Mouse (Mus musculus) right cerebral cortex, postnatal 14 days (tissue): ENCODE results near the gene Depdc1b.

Source experiments
- DNase-seq: peaks from one replicate; pipeline ENCODE4 v3.0.0; 2022

Depdc1b gene

GRCm38 (mm10) chr13:108317414-108317813 lies 1.3 kb downstream of the Depdc1b start:
- no peak for DNase-seq

DNA sequence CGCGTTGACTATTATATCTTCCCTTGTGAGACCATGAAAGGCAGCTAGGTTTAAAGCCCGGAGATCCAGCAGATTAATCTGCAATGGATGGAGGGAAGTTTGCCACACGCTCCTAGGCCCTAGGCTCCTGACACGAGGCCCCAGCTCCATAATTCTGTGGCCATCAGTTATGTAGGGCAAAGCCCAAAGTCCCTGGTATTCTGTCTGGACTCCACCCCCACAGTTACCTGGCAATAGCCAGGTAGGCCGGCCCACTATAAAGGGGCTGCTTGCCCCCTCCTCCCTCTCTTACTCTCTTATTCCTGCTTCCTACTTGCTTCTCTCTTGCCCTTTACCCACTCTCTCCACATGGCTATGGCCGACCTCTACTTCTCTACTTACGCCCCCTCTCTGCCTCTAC lies 2.9 kb downstream of the Depdc1b start:
- no peak for DNase-seq

DNA sequence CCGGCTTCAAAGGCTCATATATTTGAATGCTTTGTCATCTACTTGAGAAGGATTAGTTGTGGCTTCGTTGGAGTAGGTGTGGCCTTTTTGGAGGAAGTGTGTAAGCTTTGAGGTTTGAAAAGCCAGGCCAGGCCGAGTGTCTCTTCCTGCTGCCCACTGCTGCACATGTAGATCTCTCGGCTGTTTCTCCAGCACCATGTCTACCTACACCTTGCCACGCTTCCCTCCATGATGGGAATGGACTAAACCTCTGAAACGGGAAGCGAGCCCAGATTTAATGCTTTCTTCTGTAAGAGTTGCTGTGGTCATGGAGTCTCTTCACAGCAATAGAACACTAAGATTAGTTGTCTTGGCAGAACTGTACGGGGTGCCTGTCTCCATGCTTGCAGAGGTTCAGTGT lies 4.1 kb downstream of the Depdc1b start:
- no peak for DNase-seq

- no peak for DNase-seq
These were observed 6.3 kb downstream of the Depdc1b start for GRCm38 (mm10) chr13:108322466-108322865.

DNA sequence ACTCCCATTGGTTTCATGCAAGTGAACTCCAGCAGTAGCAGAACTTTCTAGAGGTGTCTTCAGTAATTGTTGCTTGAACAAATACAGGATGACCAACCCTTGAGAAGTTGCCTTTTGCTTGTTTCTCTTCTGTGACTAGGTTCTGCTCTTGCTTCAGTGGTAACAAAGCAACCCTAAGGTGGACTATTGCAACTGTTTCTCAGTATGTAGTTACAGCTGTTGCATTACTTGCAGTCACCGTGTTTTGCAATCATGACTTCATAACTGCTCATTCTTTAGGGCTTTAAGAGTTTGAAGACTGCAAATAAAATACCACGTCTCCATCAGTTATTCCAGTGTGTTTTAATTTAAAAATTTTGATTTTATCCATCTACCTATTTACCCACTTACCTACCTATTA lies 7.2 kb downstream of the Depdc1b start:
- DNase-seq: no peak

DNA sequence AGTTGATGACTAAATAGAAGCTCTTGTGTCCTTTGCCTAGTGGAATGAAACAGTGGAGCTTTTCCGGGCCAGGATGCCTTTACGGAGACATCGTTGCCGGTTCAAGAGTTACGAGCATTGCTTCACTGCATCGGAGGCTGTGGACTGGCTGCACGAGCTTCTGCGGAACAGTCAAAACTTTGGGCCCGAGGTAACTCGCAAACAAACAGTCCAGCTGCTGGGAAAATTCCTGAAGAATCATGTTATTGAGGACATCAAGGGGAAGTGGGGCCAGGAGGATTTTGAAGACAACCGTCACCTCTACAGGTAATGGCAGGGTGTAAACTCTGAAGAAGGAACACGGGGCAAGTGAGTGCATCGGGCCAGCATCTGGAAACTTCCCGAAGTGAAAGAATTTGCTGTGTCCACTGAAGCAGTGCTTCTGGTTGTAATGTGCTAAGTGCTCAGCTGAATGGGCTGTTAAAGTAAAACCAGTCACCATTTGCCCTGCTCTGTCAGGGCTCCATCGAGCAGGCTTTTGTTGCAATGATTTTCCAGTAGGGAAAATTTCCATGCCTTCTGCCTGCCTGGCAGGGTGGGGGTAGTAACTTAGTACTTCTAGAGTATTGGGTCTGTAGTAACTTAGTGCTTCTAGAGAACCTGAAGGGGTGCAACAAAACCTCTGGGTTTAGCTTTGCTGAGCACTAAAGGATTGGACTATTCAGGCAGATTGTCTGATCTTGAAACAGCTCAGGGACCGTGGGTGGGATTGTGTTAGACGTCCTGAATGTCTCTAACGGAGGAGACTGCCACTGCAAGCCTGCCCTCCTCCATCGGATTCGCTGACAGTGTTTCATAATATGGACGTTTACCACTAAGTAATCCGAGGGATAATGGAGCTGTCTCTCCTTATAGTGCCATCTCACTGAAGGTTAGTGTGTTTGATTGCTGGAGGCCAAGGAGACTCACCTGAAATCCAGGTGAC lies 8.0 kb downstream of the Depdc1b start:
- no peak for DNase-seq

GRCm38 (mm10) chr13:108325871-108326270 lies 9.7 kb downstream of the Depdc1b start:
- no peak for DNase-seq

DNA sequence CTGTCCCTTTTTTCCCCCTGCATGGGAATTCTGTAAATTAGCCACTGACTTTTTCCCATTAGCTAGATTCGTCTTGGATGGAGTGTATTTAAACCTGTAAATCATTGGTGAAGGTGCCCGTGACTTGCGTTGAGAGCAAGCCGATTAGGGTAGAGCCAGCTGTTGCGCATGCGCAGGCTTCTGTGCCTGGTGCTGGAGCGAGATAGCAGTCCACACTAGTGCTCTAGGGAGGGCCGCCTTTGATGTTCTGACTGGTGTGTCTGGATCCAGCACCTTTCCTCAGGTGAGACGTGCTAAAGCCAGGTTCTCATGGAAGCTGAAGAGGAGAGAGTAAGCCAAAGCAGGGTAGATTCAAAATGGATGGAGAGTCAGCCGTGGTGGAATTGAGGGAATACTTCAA lies 10.2 kb downstream of the Depdc1b start:
- no peak for DNase-seq

GRCm38 (mm10) chr13:108327047-108327446 lies 10.9 kb downstream of the Depdc1b start:
- DNase-seq: no peak

- DNase-seq: no peak
These were observed 12.5 kb downstream of the Depdc1b start for GRCm38 (mm10) chr13:108328406-108329180.

GRCm38 (mm10) chr13:108329693-108330092 lies 13.6 kb downstream of the Depdc1b start:
- no peak for DNase-seq

GRCm38 (mm10) chr13:108335257-108336003 lies 19.3 kb downstream of the Depdc1b start:
- DNase-seq: no peak

DNA sequence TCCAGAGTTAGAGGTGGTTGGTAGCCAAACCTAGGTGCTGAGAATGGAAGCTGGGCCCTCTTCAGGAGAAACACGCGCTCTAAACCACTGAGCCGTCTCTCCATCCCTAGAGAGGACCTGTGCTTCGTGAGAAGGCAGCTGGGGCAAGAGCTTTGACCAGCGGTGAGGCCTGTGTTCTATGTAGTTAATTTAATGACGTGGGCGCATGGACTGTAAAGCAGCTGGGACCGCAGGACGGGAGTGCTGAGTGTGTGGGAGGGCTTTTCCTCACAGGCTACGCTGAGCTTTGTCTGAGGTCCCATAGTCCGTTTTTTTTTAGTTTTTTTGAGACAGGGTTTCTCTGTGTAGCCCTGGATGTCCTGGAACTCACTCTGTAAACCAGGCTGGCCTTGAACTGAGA lies 20.1 kb downstream of the Depdc1b start:
- no peak for DNase-seq

DNA sequence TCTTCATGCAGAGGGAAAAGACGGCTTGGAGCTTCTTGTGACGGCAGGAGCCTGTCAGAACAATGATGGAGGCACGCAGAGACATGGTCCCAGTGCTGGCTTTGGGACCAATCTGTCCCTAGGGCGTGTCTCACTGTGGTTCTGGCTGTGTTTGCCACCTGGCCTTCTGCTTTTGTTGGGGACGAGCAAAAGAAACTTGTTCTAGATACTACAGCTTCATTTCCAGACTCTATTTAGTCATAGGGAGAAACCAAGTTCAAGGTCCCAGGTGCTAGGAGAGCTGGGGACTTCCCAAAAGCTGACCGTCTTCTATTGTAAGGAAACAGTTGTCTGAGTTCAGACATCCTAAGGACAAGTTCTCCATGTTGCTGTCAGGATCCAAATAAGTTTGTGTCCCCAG lies 21.2 kb downstream of the Depdc1b start:
- no peak for DNase-seq

GRCm38 (mm10) chr13:108338076-108338836 lies 22.1 kb downstream of the Depdc1b start:
- DNase-seq: no peak

DNA sequence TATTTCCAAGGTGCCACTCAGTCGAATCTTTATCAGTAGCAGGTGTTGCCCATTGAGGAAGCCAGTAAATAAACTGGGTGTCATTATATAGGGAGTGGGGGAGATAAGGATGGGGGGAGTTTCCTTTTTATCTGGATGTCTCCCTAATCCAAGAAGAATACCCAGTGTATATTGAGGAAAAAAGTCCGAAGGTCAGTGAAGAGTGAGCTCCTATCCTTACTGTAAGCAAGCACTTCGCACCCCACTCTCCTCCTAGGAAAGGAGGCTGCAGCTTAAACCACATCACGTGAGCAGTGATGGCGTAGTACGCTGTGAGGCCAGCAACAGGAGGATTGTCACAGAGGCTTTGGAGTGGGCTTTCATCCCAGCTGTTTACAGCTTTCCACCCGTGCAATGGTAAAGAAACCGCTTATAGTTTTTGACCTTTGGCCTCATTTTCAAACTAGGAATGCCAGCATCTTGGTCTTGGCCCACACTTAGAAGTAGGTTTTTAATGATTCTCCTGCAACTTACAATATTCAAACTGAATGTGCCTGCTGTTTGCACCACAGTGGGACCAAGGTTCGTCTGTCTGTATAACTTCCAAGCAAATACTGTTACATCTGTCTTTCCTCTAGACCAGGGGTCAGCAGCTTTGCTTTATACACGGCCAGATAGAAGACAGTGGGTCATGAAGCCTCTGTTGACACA lies 23.9 kb downstream of the Depdc1b start:
- DNase-seq: no peak

DNA sequence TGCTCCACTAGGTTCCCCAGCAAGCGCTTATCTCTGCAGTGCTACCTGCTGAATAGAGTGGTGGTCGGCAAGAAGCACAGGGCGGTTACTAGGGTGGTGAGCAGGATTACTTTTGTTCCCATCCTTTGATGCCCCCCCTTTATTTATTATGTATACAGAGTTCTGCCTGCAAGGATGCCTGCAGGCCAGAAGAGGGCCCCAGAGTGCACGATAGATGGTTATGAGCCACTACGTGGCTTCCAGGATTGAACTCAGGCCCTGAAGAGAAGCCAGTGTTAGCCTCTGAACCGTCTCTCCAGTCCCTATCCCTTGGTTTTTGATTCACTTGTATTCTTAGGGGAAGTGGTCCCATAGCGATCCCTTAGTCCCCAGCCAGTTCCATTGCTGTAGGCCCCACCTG lies 25.5 kb downstream of the Depdc1b start:
- no peak for DNase-seq

GRCm38 (mm10) chr13:108345756-108346155 lies 29.6 kb downstream of the Depdc1b start:
- no peak for DNase-seq

DNA sequence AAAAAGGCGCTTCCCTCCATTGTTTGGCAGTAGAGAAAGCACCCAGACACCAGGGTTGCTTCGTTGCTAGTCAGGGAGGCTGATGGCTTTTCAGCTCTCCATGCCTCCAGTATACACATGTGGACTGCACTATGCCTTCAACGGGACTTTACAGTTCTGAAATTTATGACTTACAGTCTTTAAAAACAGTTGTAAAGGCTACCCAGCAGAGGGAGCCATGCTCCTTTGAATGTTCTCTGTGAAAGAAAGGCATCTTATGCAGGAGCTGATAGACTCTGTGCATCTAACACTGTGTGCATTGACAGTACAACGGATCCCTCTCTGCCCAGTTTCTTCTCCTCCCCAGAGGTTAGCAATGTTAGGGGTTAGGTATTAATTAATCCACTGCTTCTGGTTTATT lies 30.9 kb downstream of the Depdc1b start:
- peak; percentile 46 for DNase-seq

DNA sequence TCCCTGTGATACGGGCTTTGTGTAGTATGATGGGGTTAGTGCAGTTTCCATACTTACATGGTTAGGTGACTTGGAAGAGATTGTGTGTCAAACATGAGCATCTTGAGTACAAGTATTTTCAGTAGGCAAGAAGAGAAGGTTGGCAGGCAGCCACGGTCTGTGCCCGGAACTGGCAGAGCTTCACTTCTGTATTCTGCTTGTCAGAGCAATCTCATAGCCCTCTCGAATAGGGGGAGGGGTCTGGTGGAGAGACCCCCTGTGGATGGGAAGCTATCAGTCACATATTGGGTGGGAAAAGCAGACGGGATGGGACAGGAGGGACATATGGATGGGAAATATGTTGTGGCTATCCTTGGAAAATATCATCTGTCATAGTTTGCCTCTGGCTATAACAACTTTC lies 33.5 kb downstream of the Depdc1b start:
- DNase-seq: peak; percentile 62

- no peak for DNase-seq
These were observed 37.6 kb downstream of the Depdc1b start for GRCm38 (mm10) chr13:108353781-108354180.
